Mouse (Mus musculus) heart, embryonic 13.5 days (tissue): Measurements from ENCODE around the gene Ascc3. TPM values are rescaled to one million over a fixed set of nuclear protein-coding genes. Genes with fewer than 3 reads are reported as not detected.

Source experiments
- ATAC-seq: fragments of 200-750 bp; cut with Nextera tagmentation; 2 replicates; pipeline ENCODE4 v1.8.0; 2017; ENCODE audit warnings: moderate TSS enrichment; ENCODE audit not compliant: insufficient number of reproducible peaks, low FRiP score, low TSS enrichment; ENCODE audit errors: extremely low read depth
- H3K27ac ChIP-seq: fragments of 300-500 bp; sonication (generic); replicated peaks from 2 replicates; pipeline ENCODE4 v1.5.1; 2015; ENCODE audit warnings: moderate library complexity, mild to moderate bottlenecking, inconsistent platforms
- H3K27me3 ChIP-seq: fragments of 300-500 bp; sonication (generic); replicated peaks from 2 replicates; pipeline ENCODE4 v1.6.1; 2015; ENCODE audit warnings: mild to moderate bottlenecking, inconsistent platforms
- H3K36me3 ChIP-seq: fragments of 300-500 bp; sonication (generic); 2 replicates; pipeline ENCODE4 v1.6.1; 2015; ENCODE audit warnings: mild to moderate bottlenecking, inconsistent platforms
- H3K4me1 ChIP-seq: fragments of 300-500 bp; sonication (generic); 2 replicates; pipeline ENCODE4 v1.6.1; 2015; ENCODE audit warnings: inconsistent platforms
- H3K4me2 ChIP-seq: fragments of 300-500 bp; sonication (generic); 2 replicates; pipeline ENCODE4 v1.6.1; 2015; ENCODE audit warnings: inconsistent platforms, mild to moderate bottlenecking, moderate library complexity
- H3K4me3 ChIP-seq: fragments of 300-500 bp; sonication (generic); 2 replicates; pipeline ENCODE4 v1.5.1; 2015; ENCODE audit warnings: moderate library complexity, mild to moderate bottlenecking, inconsistent platforms
- H3K9ac ChIP-seq: fragments of 300-500 bp; sonication (generic); 2 replicates; pipeline ENCODE4 v1.6.1; 2015; ENCODE audit warnings: inconsistent platforms, mild to moderate bottlenecking, moderate library complexity
- H3K9me3 ChIP-seq: fragments of 300-500 bp; sonication (generic); 2 replicates; pipeline ENCODE4 v1.6.1; 2016; ENCODE audit warnings: inconsistent platforms
- WGBS: fragments of 180-500 bp; shearing (Covaris S2); methylation state at CpG from one replicate; pipeline ENCODE4 v1.1.7; 2015; ENCODE audit warnings: mixed read lengths; 5-methylcytosine and 5-hydroxymethylcytosine counted together
- polyA plus RNA-seq: library from polyadenylated mRNA; unstranded; fragments of >200 nt; fragmentation: Nextera tagmentation; extraction: Ambion mirVana; gene quantifications from 2 replicates; pipeline ENCODE4 v1.2.1, GENCODE M21; 2015

The Ascc3 gene
- polyA plus RNA-seq, 1 experiment from 2014 or later, result 13.4 TPM

DNA sequence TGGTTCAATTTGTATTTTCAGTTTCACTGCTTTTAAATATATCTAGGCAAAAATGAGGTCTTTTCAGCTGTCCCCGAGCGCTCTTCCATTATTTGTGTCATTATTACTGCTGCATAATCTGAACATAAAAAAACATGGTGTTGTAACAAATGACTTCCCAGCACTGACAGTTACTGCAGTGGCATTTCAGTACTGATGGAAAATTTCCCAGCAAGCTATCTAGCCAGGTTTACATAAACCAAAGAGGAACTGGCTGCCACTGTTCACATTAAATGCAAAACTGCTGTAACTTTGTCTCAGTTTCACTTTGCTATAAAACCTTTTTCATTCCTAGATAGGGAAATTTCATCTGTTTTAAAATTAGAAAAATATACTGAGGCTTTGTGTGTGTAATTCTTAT lies 170.5 kb downstream of the Ascc3 start:
- no peak for ATAC-seq
- no peaks in the 10 kb centered on the region for H3K4me1 ChIP-seq
- no peaks in the 10 kb centered on the region for H3K9me3 ChIP-seq
- H3K9ac ChIP-seq, result no peak overlapping the region
- H3K27me3 ChIP-seq, result no peaks in the 10 kb centered on the region
- H3K36me3 ChIP-seq, result peaks cover 11% of the 10 kb centered on the region
- H3K4me2 ChIP-seq, result no peak overlapping the region
- no peak overlapping the region for H3K27ac ChIP-seq
- no peak overlapping the region for H3K4me3 ChIP-seq
- WGBS, result 83% methylated on average over 2 of the region's 2 CpGs

GRCm38 (mm10) chr10:50763457-50764310 lies 171.2 kb downstream of the Ascc3 start:
- Histone ChIP-seq H3K27me3 (no peaks in the 10 kb centered on the region), H3K36me3 (peaks cover 13% of the 10 kb centered on the region), H3K27ac (no peak overlapping the region), H3K4me3 (no peak overlapping the region), H3K9ac (no peak overlapping the region), H3K4me2 (no peak overlapping the region), H3K4me1 (no peaks in the 10 kb centered on the region), H3K9me3 (no peaks in the 10 kb centered on the region)
- WGBS, result 79% methylated on average over 7 of the region's 7 CpGs
- ATAC-seq, result no peak

DNA sequence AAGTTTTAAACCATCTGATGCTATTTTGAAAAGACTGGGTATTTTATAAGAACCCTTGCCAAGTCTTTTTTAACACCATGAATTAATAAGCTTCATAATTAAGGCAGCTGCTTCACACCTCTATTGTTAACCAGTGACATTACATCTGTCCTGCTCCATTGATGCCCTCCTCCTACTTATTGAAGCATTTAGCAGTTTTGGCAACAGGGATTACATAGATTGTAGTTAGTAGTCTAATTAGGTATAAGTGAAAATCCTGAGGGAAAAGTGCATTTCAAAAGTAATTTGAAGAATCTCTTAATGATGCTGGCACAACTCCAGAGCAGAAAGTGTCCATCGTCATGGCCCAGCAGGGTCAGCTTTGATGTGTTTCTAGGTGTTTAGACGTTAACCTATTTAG lies 180.3 kb downstream of the Ascc3 start:
- H3K4me1 ChIP-seq, result no peaks in the 10 kb centered on the region
- H3K36me3 ChIP-seq, result peaks cover 8% of the 10 kb centered on the region
- H3K27me3 ChIP-seq, result no peaks in the 10 kb centered on the region
- no peak for ATAC-seq
- no peak overlapping the region for H3K27ac ChIP-seq
- 67% methylated on average over 2 of the region's 2 CpGs for WGBS
- no peak overlapping the region for H3K4me3 ChIP-seq
- H3K4me2 ChIP-seq, result no peak overlapping the region
- no peaks in the 10 kb centered on the region for H3K9me3 ChIP-seq
- H3K9ac ChIP-seq, result no peak overlapping the region

DNA sequence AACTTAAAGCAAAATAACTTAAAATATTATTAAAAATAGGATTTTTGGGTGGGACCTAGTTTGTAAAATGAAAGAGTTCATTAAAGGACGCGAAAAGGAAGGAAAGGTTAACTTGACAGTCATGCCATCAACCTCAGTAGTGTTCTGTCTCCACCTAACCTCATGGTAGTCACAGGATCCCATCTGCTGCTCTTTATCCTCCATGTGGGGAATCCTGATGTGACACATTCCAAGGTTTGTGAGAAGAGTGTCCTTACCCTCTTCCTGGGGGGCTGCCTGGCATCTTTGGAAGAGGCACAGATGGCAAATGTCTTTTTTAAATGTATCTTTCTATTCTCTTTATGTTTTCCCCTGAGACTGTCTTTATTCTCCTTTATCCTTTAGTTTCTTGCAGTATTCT lies 181.4 kb downstream of the Ascc3 start:
- H3K27ac ChIP-seq, result no peak overlapping the region
- 61% methylated on average over 2 of the region's 2 CpGs for WGBS
- no peak overlapping the region for H3K4me3 ChIP-seq
- H3K4me2 ChIP-seq, result no peak overlapping the region
- no peaks in the 10 kb centered on the region for H3K9me3 ChIP-seq
- no peaks in the 10 kb centered on the region for H3K4me1 ChIP-seq
- no peak for ATAC-seq
- no peak overlapping the region for H3K9ac ChIP-seq
- no peaks in the 10 kb centered on the region for H3K27me3 ChIP-seq
- H3K36me3 ChIP-seq, result peaks cover 3% of the 10 kb centered on the region; the same call in 1 of the 2 replicates

DNA sequence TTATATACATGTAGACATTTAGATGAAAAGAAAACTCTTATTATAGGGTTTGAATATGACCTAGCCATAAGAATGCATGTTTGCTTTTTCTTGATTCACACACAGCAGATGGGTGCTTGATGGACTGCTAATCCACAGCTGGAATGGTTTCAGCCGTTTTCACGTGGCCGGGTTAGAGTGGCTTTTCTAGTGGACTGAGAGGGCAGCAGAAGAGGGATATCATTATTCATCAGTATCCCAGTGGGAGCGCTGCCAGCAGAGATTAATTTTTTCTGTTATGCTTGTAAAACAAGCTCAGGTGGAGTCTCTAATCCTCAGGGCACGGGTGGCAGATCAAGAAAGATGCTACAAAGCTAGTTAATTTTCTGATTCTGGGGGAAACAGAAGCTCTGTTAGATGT lies 200.4 kb downstream of the Ascc3 start:
- Histone ChIP-seq H3K27me3 (no peaks in the 10 kb centered on the region), H3K9ac (no peak overlapping the region), H3K4me1 (no peaks in the 10 kb centered on the region), H3K27ac (no peak overlapping the region), H3K9me3 (no peaks in the 10 kb centered on the region), H3K36me3 (no peaks in the 10 kb centered on the region), H3K4me2 (no peak overlapping the region), H3K4me3 (no peak overlapping the region)
- 77% methylated on average over 5 of the region's 5 CpGs for WGBS
- ATAC-seq, result no peak

- Histone ChIP-seq H3K27me3 (no peaks in the 10 kb centered on the region), H3K4me3 (no peak overlapping the region), H3K36me3 (no peaks in the 10 kb centered on the region), H3K9ac (no peak overlapping the region), H3K27ac (no peak overlapping the region), H3K9me3 (no peaks in the 10 kb centered on the region), H3K4me1 (0 out of 2 replicates have a peak, but pooled peaks cover 4% of the 10 kb centered on the region), H3K4me2 (no peak overlapping the region)
- WGBS, result 16% methylated on average over 2 of the region's 2 CpGs
- ATAC-seq, result no peak
Measured at GRCm38 (mm10) chr10:50801594-50801993, 209.1 kb downstream of the Ascc3 start.

DNA sequence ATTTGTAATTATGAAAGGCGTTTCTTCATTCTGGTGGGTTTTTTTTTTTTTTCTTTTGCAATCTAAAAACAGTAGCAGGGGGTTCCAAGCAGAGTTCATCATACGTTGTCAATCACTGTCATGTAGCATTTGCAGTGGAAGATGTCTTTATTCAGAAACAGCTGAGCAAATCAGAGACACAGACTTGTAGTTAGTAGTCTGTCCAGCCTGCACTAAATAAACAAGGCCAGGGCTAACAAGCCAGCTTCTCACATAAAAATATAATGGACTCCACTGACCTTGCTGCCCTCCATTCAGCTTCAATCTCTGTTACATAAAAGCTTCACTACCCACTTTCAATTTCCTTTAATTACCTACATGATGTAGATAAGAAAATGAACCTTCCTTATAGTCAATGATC lies 209.9 kb downstream of the Ascc3 start:
- no peak overlapping the region for H3K9ac ChIP-seq
- 84% methylated on average over 2 of the region's 2 CpGs for WGBS
- 0 out of 2 replicates have a peak, but pooled peaks cover 4% of the 10 kb centered on the region for H3K4me1 ChIP-seq
- H3K36me3 ChIP-seq, result no peaks in the 10 kb centered on the region
- H3K27me3 ChIP-seq, result no peaks in the 10 kb centered on the region
- ATAC-seq, result no peak
- H3K9me3 ChIP-seq, result no peaks in the 10 kb centered on the region
- H3K27ac ChIP-seq, result no peak overlapping the region
- no peak overlapping the region for H3K4me3 ChIP-seq
- H3K4me2 ChIP-seq, result no peak overlapping the region

DNA sequence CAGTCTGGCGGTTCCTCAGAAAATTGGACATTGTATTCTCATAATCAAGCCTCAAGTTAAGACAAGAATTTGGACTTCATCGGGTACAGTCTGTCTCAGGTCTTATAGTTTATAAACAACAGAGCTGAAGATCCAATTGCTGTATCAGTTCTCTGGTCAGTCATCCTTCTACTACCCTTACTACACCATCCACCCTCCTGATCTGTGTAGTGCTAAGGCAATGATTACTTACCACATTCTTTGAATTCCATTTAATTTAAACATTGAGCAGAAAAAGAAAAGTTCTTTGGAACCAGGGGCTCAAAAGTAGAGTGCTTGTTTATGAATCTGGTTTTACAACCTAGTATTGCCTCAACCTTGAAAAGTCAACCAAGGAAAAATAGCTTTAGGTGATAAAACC lies 213.7 kb downstream of the Ascc3 start:
- no peaks in the 10 kb centered on the region for H3K27me3 ChIP-seq
- ATAC-seq, result no peak
- H3K4me3 ChIP-seq, result no peak overlapping the region
- no peaks in the 10 kb centered on the region for H3K9me3 ChIP-seq
- no peak overlapping the region for H3K27ac ChIP-seq
- H3K36me3 ChIP-seq, result no peaks in the 10 kb centered on the region
- 0 out of 2 replicates have a peak, but pooled peaks cover 4% of the 10 kb centered on the region for H3K4me1 ChIP-seq
- WGBS, result 89% methylated on average over 2 of the region's 2 CpGs
- H3K9ac ChIP-seq, result no peak overlapping the region
- no peak overlapping the region for H3K4me2 ChIP-seq

DNA sequence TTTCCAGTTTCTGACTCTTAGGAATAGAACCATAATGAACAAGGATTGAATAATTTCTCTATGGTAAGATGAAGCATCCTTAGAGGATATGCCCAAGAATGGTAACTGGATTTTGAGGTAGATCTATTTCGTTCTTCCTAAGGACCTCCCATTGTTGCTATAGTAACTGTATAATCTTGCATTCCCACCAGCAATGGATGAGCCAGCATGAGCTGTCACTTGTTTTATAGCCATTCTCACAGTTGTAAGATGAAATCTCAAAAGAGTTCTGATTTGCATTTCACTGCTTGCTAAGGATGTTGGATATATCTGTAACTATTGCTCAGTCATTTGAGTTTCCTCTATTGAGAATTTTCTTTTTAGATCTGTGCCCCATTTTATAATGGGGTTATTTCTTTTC lies 229.9 kb downstream of the Ascc3 start:
- no peak for ATAC-seq
- no peak overlapping the region for H3K4me3 ChIP-seq
- 88% methylated on average over 1 of the region's 1 CpGs for WGBS
- no peaks in the 10 kb centered on the region for H3K9me3 ChIP-seq
- H3K4me1 ChIP-seq, result no peaks in the 10 kb centered on the region
- H3K36me3 ChIP-seq, result peaks cover 15% of the 10 kb centered on the region
- no peak overlapping the region for H3K27ac ChIP-seq
- no peak overlapping the region for H3K9ac ChIP-seq
- no peaks in the 10 kb centered on the region for H3K27me3 ChIP-seq
- no peak overlapping the region for H3K4me2 ChIP-seq

GRCm38 (mm10) chr10:50826829-50827228 lies 234.4 kb downstream of the Ascc3 start:
- no peaks in the 10 kb centered on the region for H3K9me3 ChIP-seq
- no peak overlapping the region for H3K4me2 ChIP-seq
- H3K9ac ChIP-seq, result no peak overlapping the region
- H3K4me1 ChIP-seq, result no peaks in the 10 kb centered on the region
- H3K4me3 ChIP-seq, result no peak overlapping the region
- H3K36me3 ChIP-seq, result peaks cover 23% of the 10 kb centered on the region
- no peaks in the 10 kb centered on the region for H3K27me3 ChIP-seq
- no peak for ATAC-seq
- H3K27ac ChIP-seq, result no peak overlapping the region

DNA sequence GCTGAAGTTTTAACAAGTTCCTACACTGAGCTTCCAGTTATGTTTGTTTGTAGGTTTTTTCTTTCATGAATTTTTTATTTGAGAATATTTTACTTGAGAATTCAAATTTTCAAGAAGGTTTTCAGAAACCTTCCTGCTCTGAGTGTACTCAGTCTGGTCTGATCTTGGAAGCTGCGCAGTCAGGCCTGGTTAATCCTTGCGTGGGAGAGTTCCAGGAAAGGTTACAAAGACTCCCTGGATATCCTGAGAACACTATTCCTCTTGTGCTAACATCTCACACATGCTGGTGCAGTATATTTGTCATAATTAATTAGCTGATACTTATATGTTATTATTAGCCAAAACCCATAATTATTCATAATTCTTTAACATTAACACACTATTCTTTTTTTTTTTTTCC lies 242.1 kb downstream of the Ascc3 start:
- 79% methylated on average over 2 of the region's 2 CpGs for WGBS
- no peaks in the 10 kb centered on the region for H3K27me3 ChIP-seq

DNA sequence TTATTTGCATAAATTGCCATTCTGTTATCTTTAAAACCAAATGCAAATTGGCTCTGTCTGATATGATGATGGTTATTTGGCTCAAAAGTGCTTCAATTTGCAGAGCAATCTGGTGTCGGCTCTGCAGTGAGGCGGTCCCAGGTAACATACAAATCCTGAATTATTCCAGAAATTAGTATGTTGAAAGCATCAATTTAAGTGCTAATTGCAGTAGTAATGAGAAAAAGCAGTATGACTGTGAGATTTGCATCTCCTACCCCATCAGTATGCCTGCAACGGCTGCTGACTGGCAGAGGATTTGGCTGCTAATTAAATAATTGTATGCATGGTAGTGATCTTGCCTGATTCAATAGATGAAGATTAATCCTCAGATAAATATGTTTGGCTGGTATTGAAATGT lies 250.9 kb downstream of the Ascc3 start:
- ATAC-seq, result no peak
- no peak overlapping the region for H3K9ac ChIP-seq
- H3K36me3 ChIP-seq, result peaks cover 22% of the 10 kb centered on the region
- WGBS, result 89% methylated on average over 3 of the region's 3 CpGs
- no peaks in the 10 kb centered on the region for H3K4me1 ChIP-seq
- H3K27me3 ChIP-seq, result no peaks in the 10 kb centered on the region
- H3K27ac ChIP-seq, result no peak overlapping the region
- H3K4me2 ChIP-seq, result no peak overlapping the region
- no peaks in the 10 kb centered on the region for H3K9me3 ChIP-seq
- H3K4me3 ChIP-seq, result no peak overlapping the region

More for the DNA sequence above, 242.1 kb downstream of the Ascc3 start:
- Histone ChIP-seq H3K4me3 (no peak overlapping the region), H3K4me1 (no peaks in the 10 kb centered on the region), H3K27ac (no peak overlapping the region), H3K36me3 (peaks cover 5% of the 10 kb centered on the region; the same call in 1 of the 2 replicates), H3K9me3 (no peaks in the 10 kb centered on the region), H3K4me2 (no peak overlapping the region), H3K9ac (no peak overlapping the region)
- ATAC-seq, result no peak
